Mouse (Mus musculus) heart, postnatal 0 days (tissue): ENCODE measurements around the gene Ucn3. TPM values are rescaled to one million over a fixed set of nuclear protein-coding genes. Genes with fewer than 3 reads are reported as not detected.
"Not testable (repeated sequence)": the region's sequence is repeated elsewhere in the genome, so short reads cannot be mapped to it uniquely, and the experiment has no call there.

Experiments used
- ATAC-seq: fragments of 200-750 bp; cut with Nextera tagmentation; 2 replicates; pipeline ENCODE4 v1.8.0; 2017; ENCODE audit warnings: low read depth, moderate number of reproducible peaks, moderate library complexity; ENCODE audit not compliant: insufficient read depth
- DNase-seq: peaks from one replicate; pipeline ENCODE4 v3.0.0-alpha.2; 2016; ENCODE audit warnings: low spot score
- H3K27ac ChIP-seq: fragments of 300-500 bp; sonication (generic); 2 replicates; pipeline ENCODE4 v1.5.1; 2014; ENCODE audit warnings: low read depth, mild to moderate bottlenecking
- H3K27me3 ChIP-seq: fragments of 300-500 bp; sonication (generic); 2 replicates; pipeline ENCODE4 v1.6.1; 2014; ENCODE audit warnings: low read length, mixed read lengths; ENCODE audit not compliant: control insufficient read depth, insufficient read depth
- H3K36me3 ChIP-seq: fragments of 300-500 bp; sonication (generic); replicated peaks from 2 replicates; pipeline ENCODE4 v1.6.1; 2014; ENCODE audit warnings: low read length, mixed read lengths; ENCODE audit not compliant: control insufficient read depth, insufficient read depth
- H3K4me1 ChIP-seq: fragments of 300-500 bp; sonication (generic); 2 replicates; pipeline ENCODE4 v1.6.1; 2014; ENCODE audit warnings: antibody characterized with exemption; ENCODE audit not compliant: control insufficient read depth, insufficient read depth
- H3K4me2 ChIP-seq: fragments of 300-500 bp; sonication (generic); 2 replicates; pipeline ENCODE4 v1.6.1; 2014; ENCODE audit warnings: low read depth, mild to moderate bottlenecking, low read length, moderate library complexity
- H3K4me3 ChIP-seq: fragments of 300-500 bp; sonication (generic); 2 replicates; pipeline ENCODE4 v1.5.1; 2014; ENCODE audit warnings: low read depth, low read length
- H3K9ac ChIP-seq: fragments of 300-500 bp; sonication (generic); replicated peaks from 2 replicates; pipeline ENCODE4 v1.6.1; 2014; ENCODE audit warnings: low read depth, low read length, mixed read lengths
- H3K9me3 ChIP-seq: fragments of 300-500 bp; sonication (generic); replicated peaks from 2 replicates; pipeline ENCODE4 v1.6.1; 2016; ENCODE audit warnings: low read length; ENCODE audit not compliant: control insufficient read depth
- CTCF ChIP-seq: IDR thresholded peaks from 2 replicates; pipeline ENCODE4 v1.5.1; 2016; ENCODE audit warnings: antibody characterized with exemption, control low read depth, low read depth
- EP300 ChIP-seq: IDR thresholded peaks from 2 replicates; pipeline ENCODE4 v1.6.1; 2016; ENCODE audit warnings: antibody characterized with exemption, low read depth
- WGBS: fragments of 180-500 bp; shearing (Covaris S2); extraction: QIAGEN DNeasy Blood & Tissue Kit; methylation state at CpG from one replicate; pipeline ENCODE4 v1.1.7; 2014; 5-methylcytosine and 5-hydroxymethylcytosine counted together
- polyA plus RNA-seq: library from polyadenylated mRNA; unstranded; fragments of >200 nt; fragmentation: Nextera tagmentation; extraction: Ambion mirVana; gene quantifications from 2 replicates; pipeline ENCODE4 v1.2.1, GENCODE M21; 2015
- total RNA-seq: library from RNA; depleted of rRNA; stranded (reverse); fragments of >200 nt; gene quantifications from 2 replicates; pipeline ENCODE4 v1.2.3, GENCODE M21; 2014; ENCODE audit warnings: low replicate concordance

The Ucn3 gene
- total and polyA plus RNA-seq, 2 experiments from 2014 or later: not detected

GRCm38 (mm10) chr13:3913504-3913903 is 31.6 kb downstream of the Ucn3 start:
- Histone ChIP-seq H3K36me3 (no peaks in the 10 kb centered on the region), H3K4me3 (no peak overlapping the region), H3K4me1 (peaks cover 14% of the 10 kb centered on the region; the same call in 1 of the 2 replicates), H3K27me3 (no peaks in the 10 kb centered on the region), H3K9ac (no peak overlapping the region), H3K9me3 (no peaks in the 10 kb centered on the region), H3K4me2 (no peak overlapping the region), H3K27ac (no peak overlapping the region)
- DNase-seq (no peak), ATAC-seq (no peak)
- TF ChIP-seq CTCF: no peak
- no peak for TF ChIP-seq EP300
- 24% methylated on average over 4 of the region's 4 CpGs for WGBS

GRCm38 (mm10) chr13:3910356-3910755 is 34.8 kb downstream of the Ucn3 start:
- DNase-seq (no peak), ATAC-seq (no peak)
- Histone ChIP-seq H3K9ac (no peak overlapping the region), H3K4me1 (peaks cover 7% of the 10 kb centered on the region; the same call in 1 of the 2 replicates), H3K4me3 (no peak overlapping the region), H3K36me3 (no peaks in the 10 kb centered on the region), H3K4me2 (no peak overlapping the region), H3K27ac (no peak overlapping the region), H3K9me3 (no peaks in the 10 kb centered on the region), H3K27me3 (no peaks in the 10 kb centered on the region)
- WGBS: 77% methylated on average over 5 of the region's 5 CpGs
- no peak for TF ChIP-seq CTCF
- TF ChIP-seq EP300: no peak

GRCm38 (mm10) chr13:3908262-3908661 is 36.9 kb downstream of the Ucn3 start:
- Histone ChIP-seq H3K27ac (no peak overlapping the region), H3K4me1 (0 out of 2 replicates have a peak, but pooled peaks cover 3% of the 10 kb centered on the region), H3K9ac (no peak overlapping the region), H3K4me2 (no peak overlapping the region), H3K36me3 (no peaks in the 10 kb centered on the region), H3K27me3 (no peaks in the 10 kb centered on the region), H3K4me3 (no peak overlapping the region), H3K9me3 (no peaks in the 10 kb centered on the region)
- ATAC-seq: peak; percentile 75
- TF ChIP-seq EP300: no peak
- TF ChIP-seq CTCF: no peak
- 39% methylated on average over 4 of the region's 4 CpGs for WGBS
- DNase-seq: peak; percentile 44

GRCm38 (mm10) chr13:3907151-3907696 is 37.9 kb downstream of the Ucn3 start:
- WGBS: 62% methylated on average over 6 of the region's 6 CpGs
- no peak overlapping the region for H3K27ac ChIP-seq

GRCm38 (mm10) chr13:3899301-3899700 is 45.8 kb downstream of the Ucn3 start:
- H3K9me3 ChIP-seq: no peaks in the 10 kb centered on the region
- no peak overlapping the region for H3K9ac ChIP-seq
- no peak overlapping the region for H3K4me2 ChIP-seq
- DNase-seq: no peak
- 89% methylated on average over 9 of the region's 9 CpGs for WGBS
- H3K4me1 ChIP-seq: no peaks in the 10 kb centered on the region
- H3K27me3 ChIP-seq: no peaks in the 10 kb centered on the region
- ATAC-seq: no peak
- no peak overlapping the region for H3K4me3 ChIP-seq
- TF ChIP-seq EP300: no peak
- H3K27ac ChIP-seq: no peak overlapping the region
- no peaks in the 10 kb centered on the region for H3K36me3 ChIP-seq

More at GRCm38 (mm10) chr13:3907151-3907696, 37.9 kb downstream of the Ucn3 start:
- DNase-seq (no peak), ATAC-seq (no peak)
- no peaks in the 10 kb centered on the region for H3K27me3 ChIP-seq
- H3K9me3 ChIP-seq: no peaks in the 10 kb centered on the region
- TF ChIP-seq CTCF: no peak
- H3K36me3 ChIP-seq: no peaks in the 10 kb centered on the region
- H3K4me2 ChIP-seq: no peak overlapping the region
- H3K4me1 ChIP-seq: 0 out of 2 replicates have a peak, but pooled peaks cover 3% of the 10 kb centered on the region
- no peak overlapping the region for H3K4me3 ChIP-seq
- no peak overlapping the region for H3K9ac ChIP-seq

GRCm38 (mm10) chr13:3898202-3898601 is 46.9 kb downstream of the Ucn3 start:
- H3K4me3 ChIP-seq, H3K27ac ChIP-seq, H3K9me3 ChIP-seq, H3K4me2 ChIP-seq, H3K4me1 ChIP-seq, DNase-seq, H3K27me3 ChIP-seq, H3K36me3 ChIP-seq, H3K9ac ChIP-seq, ATAC-seq: not testable (repeated sequence)
- 93% methylated on average over 5 of the region's 5 CpGs for WGBS
